Mouse (Mus musculus): ENCODE results near the gene Zbtb38. TPM values are rescaled to one million over a fixed set of nuclear protein-coding genes. Genes with fewer than 3 reads are reported as not detected.

Gene Zbtb38
- 10 to 100 TPM; 60.0 to 97.3 TPM for total RNA-seq (2021)
- long read RNA-seq, experiment 1, partial matches to known transcripts, result 2 of 7 reads
- long read RNA-seq, experiment 1, other reads (novel, unspliced or antisense), result 4 of 7 reads
- long read RNA-seq, experiment 2, transcript Zbtb38-203 (3 exons, 2,937 nt), result minor isoform, 5 of 33 reads
- long read RNA-seq, experiment 2, transcript Zbtb38-208 (3 exons, 2,673 nt), result major isoform, 7 of 33 reads
- long read RNA-seq, experiment 2, partial matches to known transcripts, result 2 of 33 reads
- long read RNA-seq, experiment 2, other reads (novel, unspliced or antisense), result 14 of 33 reads

- peak; percentile 84 to 91 for DNase-seq (ENCODE audit: low spot score in 2 of 2)
Observed at GRCm38 (mm10) chr9:96752603-96753114, at the start of gene Zbtb38. TSS of gene Zbtb38 (minus strand) at chr9:96752831.

- no peak for DNase-seq (ENCODE audit: low spot score in 2 of 2)
Observed at GRCm38 (mm10) chr9:96800131-96800825, 47.6 kb upstream of the Zbtb38 start.

DNA sequence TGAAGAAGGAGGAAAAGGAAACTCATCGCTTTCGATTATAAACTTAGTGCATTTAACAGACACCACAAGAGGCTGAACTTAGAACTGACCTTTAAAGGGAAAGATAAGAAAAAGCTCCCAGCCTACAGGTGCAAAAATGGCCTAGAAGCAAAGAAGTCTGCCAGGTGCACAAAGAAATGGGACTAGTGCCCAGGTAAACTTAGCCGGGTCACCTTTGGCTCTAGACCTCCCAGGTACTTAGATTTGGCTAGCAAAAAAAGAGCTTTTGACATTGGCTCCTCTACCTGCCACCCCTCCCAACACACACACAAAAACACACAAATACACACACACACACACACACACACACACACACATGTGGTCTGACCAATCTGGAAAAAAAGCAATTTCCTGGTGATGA lies 44.7 kb upstream of the Zbtb38 start:
- no peak for DNase-seq (ENCODE audit: low spot score in 2 of 2)

DNA sequence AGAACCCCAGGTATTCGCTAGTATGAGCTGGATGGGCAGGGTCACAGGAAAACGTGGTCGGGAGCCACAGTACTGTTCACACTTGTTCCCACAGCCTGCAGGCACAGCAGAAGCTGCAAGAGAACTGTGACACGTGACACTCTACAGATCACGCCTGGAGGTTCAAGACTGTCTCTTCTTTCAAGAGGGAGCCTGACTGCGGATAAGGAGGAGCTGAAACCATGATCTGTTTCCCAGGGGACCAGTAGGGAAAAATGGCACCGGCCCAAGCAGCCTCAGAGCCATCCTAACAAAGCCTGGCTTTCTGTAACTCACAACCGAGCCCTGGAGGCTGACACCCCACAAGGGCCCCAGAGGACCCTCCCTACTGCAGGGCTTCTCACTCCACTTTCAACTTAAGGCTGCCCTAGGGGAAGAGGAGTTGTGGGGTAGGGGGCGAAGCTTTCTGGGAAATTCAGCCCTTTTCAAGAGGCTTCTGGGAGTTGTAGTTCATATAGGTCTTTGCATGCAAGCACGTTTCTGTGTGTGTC lies 42.8 kb upstream of the Zbtb38 start:
- DNase-seq (ENCODE audit: low spot score in 2 of 2), result no peak

GRCm38 (mm10) chr9:96794601-96795000 lies 42.0 kb upstream of the Zbtb38 start:
- no peak for DNase-seq (ENCODE audit: low spot score in 2 of 2)

- DNase-seq (ENCODE audit: low spot score in 2 of 2), result no peak
Observed at GRCm38 (mm10) chr9:96792543-96792942, 39.9 kb upstream of the Zbtb38 start.

DNA sequence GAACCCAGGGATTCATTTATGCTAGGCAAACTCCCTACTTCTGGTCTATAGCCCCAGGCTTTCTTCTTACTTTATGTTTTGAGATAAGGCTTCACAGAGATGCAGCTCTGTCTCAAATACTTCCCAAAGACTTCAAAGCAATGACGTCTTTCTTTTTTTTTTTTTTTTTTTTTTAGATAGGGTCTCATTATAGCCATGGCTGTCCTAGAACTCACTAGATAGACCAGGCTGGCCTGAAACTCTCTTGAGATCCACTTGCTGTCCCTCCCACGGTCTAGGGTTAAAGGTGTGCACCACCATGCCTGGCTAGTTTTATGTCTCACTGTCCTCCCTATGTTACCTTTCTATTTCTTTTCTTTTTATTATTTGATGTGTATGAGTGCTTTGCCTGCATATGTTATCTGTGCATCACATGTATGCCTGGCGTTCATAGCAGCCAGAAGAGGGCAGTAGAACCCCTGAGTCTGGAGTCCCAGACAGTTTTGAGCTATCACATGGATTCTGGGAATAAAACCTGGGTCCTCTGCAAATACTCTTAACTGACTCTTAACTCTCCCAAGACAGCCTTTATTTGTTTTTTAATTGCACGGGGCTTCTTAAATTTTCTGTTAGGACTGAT lies 37.9 kb upstream of the Zbtb38 start:
- no peak for DNase-seq (ENCODE audit: low spot score in 2 of 2)

DNA sequence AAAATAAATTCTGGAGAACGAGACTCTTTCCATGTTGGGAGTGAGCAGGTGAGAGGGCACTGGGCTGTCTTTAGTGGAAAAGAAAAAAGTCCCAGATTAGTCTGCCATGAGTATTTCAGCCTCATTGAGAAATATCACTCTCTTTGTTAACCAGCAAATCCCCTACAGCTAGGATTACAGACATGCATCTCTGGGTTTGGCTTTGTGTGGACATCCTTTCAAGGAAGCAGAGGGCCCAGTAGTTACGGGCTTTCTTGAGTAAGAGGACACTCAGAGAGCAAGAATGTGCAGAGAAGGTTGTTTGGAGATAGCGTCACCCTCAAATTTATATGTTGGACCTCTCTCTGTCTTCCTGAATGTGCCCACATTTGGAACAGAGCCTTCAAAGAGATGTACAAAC lies 37.3 kb upstream of the Zbtb38 start:
- no peak for DNase-seq (ENCODE audit: low spot score in 2 of 2)

DNA sequence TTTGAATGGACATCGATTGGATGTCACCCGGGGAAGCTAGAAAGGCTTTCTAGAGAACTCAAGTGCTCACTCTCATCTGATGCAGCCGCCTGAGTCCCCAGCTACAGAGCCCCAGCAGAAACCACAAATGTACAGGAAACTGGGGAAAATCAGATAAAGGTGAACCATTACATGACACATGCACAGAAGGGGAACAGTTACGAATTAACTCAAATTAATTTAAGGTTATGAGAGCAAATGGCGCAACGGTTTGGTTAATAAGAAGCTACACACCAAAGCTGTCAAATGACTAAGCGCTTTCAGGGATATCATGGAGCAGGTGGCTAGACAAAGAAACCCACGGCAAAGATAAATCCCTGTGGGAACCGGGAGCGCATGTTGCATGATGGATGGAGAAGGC lies 35.2 kb upstream of the Zbtb38 start:
- no peak for DNase-seq (ENCODE audit: low spot score in 2 of 2)

DNA sequence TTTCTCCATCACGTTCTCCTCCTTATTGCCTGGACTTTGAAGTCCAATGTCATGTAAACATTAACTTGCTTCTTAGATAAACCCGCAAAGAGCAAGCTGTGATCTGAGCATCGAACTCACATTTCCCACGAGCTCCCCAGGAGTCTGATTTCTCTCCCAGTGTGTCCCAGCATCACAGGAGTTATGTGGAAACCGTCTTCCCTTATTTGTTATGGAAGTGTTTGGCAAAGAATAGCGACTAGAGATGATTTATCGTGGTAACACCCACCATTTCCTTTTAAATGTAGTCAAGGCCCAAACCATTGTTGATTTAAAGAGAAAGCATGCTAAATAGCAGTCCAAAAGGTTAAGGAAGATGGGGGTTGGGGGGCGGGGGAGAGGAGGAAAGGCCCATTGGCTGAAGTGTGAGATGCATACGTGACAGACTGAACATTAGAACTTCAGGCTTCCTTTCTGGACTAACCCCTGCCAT lies 33.3 kb upstream of the Zbtb38 start:
- DNase-seq (ENCODE audit: low spot score in 2 of 2), result no peak

DNA sequence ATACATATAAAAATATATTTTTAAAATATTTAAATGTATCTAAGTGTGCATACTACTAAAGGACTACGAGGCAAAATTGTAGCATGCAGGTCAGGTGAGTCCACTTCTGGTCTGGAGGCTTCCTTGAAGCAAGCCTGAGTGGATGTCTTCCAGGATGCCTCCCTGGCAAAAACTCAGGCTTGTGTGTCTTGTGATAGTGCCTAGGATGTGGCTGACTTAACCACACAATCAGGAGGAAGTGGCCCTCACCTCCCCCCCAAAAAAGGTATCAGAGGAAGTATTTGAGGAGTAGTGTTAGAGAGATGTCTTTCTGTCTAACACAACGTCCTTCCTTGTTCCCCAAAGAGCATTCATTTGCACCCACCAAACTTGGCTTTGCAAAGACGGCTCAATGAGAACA lies 32.6 kb upstream of the Zbtb38 start:
- DNase-seq (ENCODE audit: low spot score in 2 of 2), result no peak

- no peak for DNase-seq (ENCODE audit: low spot score in 2 of 2)
Observed at GRCm38 (mm10) chr9:96783667-96784066, 31.0 kb upstream of the Zbtb38 start.

DNA sequence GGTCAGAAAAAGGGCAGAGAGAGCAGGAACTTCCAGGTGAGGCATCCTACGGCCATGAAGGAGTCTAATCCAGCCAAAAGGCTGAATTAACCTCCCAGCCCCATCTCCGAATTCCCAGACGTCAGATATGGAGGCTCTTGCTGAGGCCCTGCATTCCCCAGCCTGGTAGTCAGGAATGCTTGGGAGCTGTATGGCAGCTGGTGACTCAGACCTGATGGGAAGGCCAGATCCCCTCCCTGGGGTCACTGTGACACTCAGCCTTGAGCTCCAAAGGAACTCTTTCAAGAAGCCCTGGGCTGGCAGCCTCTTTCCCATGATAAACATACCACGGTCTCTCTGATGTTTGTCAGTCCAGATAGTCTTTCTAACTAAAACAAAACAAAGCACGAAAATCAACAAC lies 30.6 kb upstream of the Zbtb38 start:
- no peak for DNase-seq (ENCODE audit: low spot score in 2 of 2)

GRCm38 (mm10) chr9:96782062-96782461 lies 29.4 kb upstream of the Zbtb38 start:
- no peak for DNase-seq (ENCODE audit: low spot score in 2 of 2)

DNA sequence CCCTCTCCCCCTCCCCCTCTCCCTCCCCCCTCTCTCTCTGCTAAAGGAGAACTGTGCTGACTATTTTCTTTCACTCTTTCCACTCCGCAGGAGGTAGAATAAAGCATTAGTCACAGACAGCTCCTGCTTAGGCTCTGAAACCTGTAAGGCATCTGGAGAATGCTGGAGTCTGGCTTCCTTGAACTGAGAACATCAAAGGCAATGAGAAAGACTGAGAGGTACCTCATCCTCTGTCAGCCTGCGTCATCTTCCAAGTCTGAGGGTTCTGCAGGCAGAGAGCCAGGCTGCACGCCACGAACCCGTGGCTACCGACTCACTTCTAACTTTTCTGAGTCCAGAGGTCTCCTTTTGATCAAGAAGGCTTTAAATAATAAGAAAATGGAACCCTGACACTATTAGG lies 20.5 kb upstream of the Zbtb38 start:
- DNase-seq (ENCODE audit: low spot score in 2 of 2), result peak; percentile 50 to 53

GRCm38 (mm10) chr9:96770443-96770842 lies 17.8 kb upstream of the Zbtb38 start:
- no peak for DNase-seq (ENCODE audit: low spot score in 2 of 2)

DNA sequence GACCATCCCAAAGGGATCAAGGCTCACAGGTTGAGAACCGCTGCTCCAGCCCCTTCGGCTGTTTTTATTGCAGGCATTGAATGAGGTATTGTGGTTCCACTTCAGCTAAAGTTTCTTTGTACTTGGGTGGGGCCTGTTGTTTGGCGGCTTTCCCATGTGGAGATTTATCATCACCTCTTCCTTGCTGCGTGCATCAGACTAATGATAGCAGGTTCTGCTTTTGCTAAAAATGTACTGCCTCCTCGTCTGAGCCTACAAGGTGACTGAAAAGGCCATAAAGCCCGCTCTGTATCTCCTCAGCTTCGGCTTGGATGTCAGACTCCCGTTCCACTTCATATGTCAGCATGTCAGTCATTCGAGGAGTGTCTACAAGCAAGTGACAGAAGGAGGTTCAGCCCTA lies 17.0 kb upstream of the Zbtb38 start:
- DNase-seq (ENCODE audit: low spot score in 2 of 2), result no peak

DNA sequence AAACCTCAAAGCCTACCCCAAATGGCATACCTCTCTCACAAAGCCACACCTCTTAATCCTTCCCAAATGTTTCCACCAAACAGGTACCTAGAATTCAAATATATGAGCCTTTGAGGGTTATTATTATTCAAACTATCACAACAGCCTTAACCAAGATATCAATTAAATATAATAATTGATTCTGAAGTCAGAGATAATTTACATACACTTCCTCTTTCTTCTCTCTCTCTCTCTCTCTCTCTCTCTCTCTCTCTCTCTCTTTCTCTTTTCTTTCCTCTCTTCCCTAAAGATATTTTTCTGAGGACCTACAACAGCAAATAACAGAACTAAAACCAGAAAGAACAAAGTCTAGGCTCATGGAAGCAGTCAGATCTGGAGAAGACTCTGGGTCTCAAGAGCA lies 15.2 kb upstream of the Zbtb38 start:
- DNase-seq (ENCODE audit: low spot score in 2 of 2), result no peak

GRCm38 (mm10) chr9:96766078-96766477 lies 13.4 kb upstream of the Zbtb38 start:
- DNase-seq (ENCODE audit: low spot score in 2 of 2), result no peak

GRCm38 (mm10) chr9:96765410-96765809 lies 12.8 kb upstream of the Zbtb38 start:
- no peak for DNase-seq (ENCODE audit: low spot score in 2 of 2)

DNA sequence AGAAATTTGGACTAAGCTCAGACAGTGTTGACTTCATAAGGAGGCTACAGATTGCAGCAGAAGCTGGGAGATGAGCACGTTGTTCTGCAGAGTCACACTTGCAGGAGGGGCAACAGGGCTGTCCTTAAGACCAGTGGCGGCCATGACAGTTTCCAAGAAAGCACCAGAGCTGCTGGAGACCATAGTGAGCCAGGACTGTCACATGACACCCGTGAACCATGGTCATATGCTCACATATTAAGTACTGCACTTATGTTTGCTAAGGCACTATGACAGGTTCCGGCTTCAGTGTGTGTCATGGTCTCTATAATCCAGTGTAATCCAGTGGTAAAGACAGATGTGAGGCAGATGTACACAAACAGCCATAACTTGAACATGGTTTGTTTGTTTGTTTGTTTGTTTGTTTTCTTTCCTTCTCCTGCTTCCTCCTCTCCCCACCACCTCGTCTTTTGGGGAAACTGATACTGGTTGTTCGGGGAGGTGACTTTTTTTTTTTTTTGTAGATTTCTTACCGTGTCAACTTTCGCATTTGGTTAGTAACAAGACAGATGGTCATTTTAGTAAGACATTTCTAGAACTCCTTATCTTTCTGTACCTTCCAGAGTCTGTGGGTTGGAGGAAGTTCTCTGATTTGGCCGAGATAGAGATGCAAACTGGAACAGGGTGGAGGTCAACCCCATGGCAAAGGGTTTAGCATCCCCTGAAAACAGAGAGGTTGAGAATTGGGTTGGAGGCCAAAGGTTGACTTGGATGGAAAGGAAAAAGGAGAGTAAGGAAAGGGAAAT lies 11.4 kb upstream of the Zbtb38 start:
- DNase-seq (ENCODE audit: low spot score in 2 of 2), result no peak
